Mouse (Mus musculus) neural tube, embryonic 15.5 days (tissue): Measurements from ENCODE around the gene Grik3. TPM values are rescaled to one million over a fixed set of nuclear protein-coding genes. Genes with fewer than 3 reads are reported as not detected.

Experiments used
- ATAC-seq: fragments of 200-750 bp; cut with Nextera tagmentation; 2 replicates; pipeline ENCODE4 v1.8.0; 2017; ENCODE audit warnings: mild to moderate bottlenecking, moderate TSS enrichment, moderate library complexity; ENCODE audit not compliant: low FRiP score
- H3K27ac ChIP-seq: fragments of 300-500 bp; sonication (generic); replicated peaks from 2 replicates; pipeline ENCODE4 v1.5.1; 2015; ENCODE audit warnings: mild to moderate bottlenecking, inconsistent platforms
- H3K27me3 ChIP-seq: fragments of 300-500 bp; sonication (generic); replicated peaks from 2 replicates; pipeline ENCODE4 v1.6.1; 2015; ENCODE audit warnings: inconsistent platforms
- H3K36me3 ChIP-seq: fragments of 300-500 bp; sonication (generic); 2 replicates; pipeline ENCODE4 v1.6.1; 2015; ENCODE audit warnings: inconsistent platforms
- H3K4me1 ChIP-seq: fragments of 300-500 bp; sonication (generic); 2 replicates; pipeline ENCODE4 v1.6.1; 2015; ENCODE audit warnings: inconsistent platforms
- H3K4me2 ChIP-seq: fragments of 300-500 bp; sonication (generic); 2 replicates; pipeline ENCODE4 v1.6.1; 2015; ENCODE audit warnings: inconsistent platforms, mild to moderate bottlenecking, moderate library complexity
- H3K4me3 ChIP-seq: fragments of 300-500 bp; sonication (generic); replicated peaks from 2 replicates; pipeline ENCODE4 v1.5.1; 2015; ENCODE audit warnings: mild to moderate bottlenecking, inconsistent platforms
- H3K9ac ChIP-seq: fragments of 300-500 bp; sonication (generic); replicated peaks from 2 replicates; pipeline ENCODE4 v1.6.1; 2015; ENCODE audit warnings: mild to moderate bottlenecking, inconsistent platforms
- H3K9me3 ChIP-seq: fragments of 300-500 bp; sonication (generic); replicated peaks from 2 replicates; pipeline ENCODE4 v1.6.1; 2016; ENCODE audit warnings: inconsistent platforms
- WGBS: fragments of 180-500 bp; shearing (Covaris S2); methylation state at CpG from one replicate; pipeline ENCODE4 v1.1.7; 2015; ENCODE audit warnings: mixed read lengths; 5-methylcytosine and 5-hydroxymethylcytosine counted together
- polyA plus RNA-seq: library from polyadenylated mRNA; unstranded; fragments of >200 nt; fragmentation: Nextera tagmentation; extraction: Ambion mirVana; gene quantifications from 2 replicates; pipeline ENCODE4 v1.2.1, GENCODE M21; 2015

Grik3 gene
- polyA plus RNA-seq, 1 experiment from 2014 or later, result 4.4 TPM

- H3K36me3 ChIP-seq, result peaks cover 20% of the 10 kb centered on the region
- ATAC-seq, result no peak
- H3K4me1 ChIP-seq, result 0 out of 2 replicates have a peak, but pooled peaks cover 3% of the 10 kb centered on the region
- WGBS, result 90% methylated on average over 9 of the region's 10 CpGs
- H3K27ac ChIP-seq, result no peak overlapping the region
- H3K27me3 ChIP-seq, result peaks cover 4% of the 10 kb centered on the region; the same call in 1 of the 2 replicates
- H3K9ac ChIP-seq, result no peak overlapping the region
- H3K4me2 ChIP-seq, result no peak overlapping the region
- H3K4me3 ChIP-seq, result no peak overlapping the region
- no peaks in the 10 kb centered on the region for H3K9me3 ChIP-seq
Observed at GRCm38 (mm10) chr4:125709716-125710115, 219.2 kb downstream of the Grik3 start.

- H3K4me1 ChIP-seq, result peaks cover 56% of the 10 kb centered on the region
- WGBS, result 17% methylated on average over 5 of the region's 6 CpGs
- no peak overlapping the region for H3K4me2 ChIP-seq
Observed at GRCm38 (mm10) chr4:125717881-125718280, 227.4 kb downstream of the Grik3 start.

GRCm38 (mm10) chr4:125718429-125719140 lies 228.1 kb downstream of the Grik3 start:
- 11% methylated on average over 18 of the region's 18 CpGs for WGBS
- H3K27ac ChIP-seq, result peak overlapping the region; percentile 79
- H3K4me3 ChIP-seq, result no peak overlapping the region

More at GRCm38 (mm10) chr4:125717881-125718280, 227.4 kb downstream of the Grik3 start:
- no peaks in the 10 kb centered on the region for H3K9me3 ChIP-seq
- no peaks in the 10 kb centered on the region for H3K27me3 ChIP-seq
- no peak overlapping the region for H3K9ac ChIP-seq
- no peak overlapping the region for H3K4me3 ChIP-seq
- no peaks in the 10 kb centered on the region for H3K36me3 ChIP-seq
- ATAC-seq, result no peak
- peak overlapping the region; percentile 79 for H3K27ac ChIP-seq

GRCm38 (mm10) chr4:125726241-125726640 lies 235.7 kb downstream of the Grik3 start:
- Histone ChIP-seq H3K4me2 (0 out of 2 replicates have a peak overlapping the region, but pooled peaks have one; percentile 15), H3K4me3 (no peak overlapping the region), H3K36me3 (no peaks in the 10 kb centered on the region), H3K27ac (no peak overlapping the region), H3K27me3 (peaks cover 31% of the 10 kb centered on the region), H3K4me1 (peaks cover 44% of the 10 kb centered on the region), H3K9ac (no peak overlapping the region), H3K9me3 (no peaks in the 10 kb centered on the region)
- ATAC-seq, result no peak
- WGBS, result 92% methylated on average over 1 of the region's 1 CpGs

More at GRCm38 (mm10) chr4:125718429-125719140, 228.1 kb downstream of the Grik3 start:
- peak overlapping the region; percentile 9 for H3K4me2 ChIP-seq
- no peaks in the 10 kb centered on the region for H3K9me3 ChIP-seq
- H3K27me3 ChIP-seq, result 0 out of 2 replicates have a peak, but pooled peaks cover under 1% of the 10 kb centered on the region
- no peak overlapping the region for H3K9ac ChIP-seq
- peaks cover 56% of the 10 kb centered on the region for H3K4me1 ChIP-seq
- ATAC-seq, result peak; percentile 54
- H3K36me3 ChIP-seq, result no peaks in the 10 kb centered on the region

- no peaks in the 10 kb centered on the region for H3K9me3 ChIP-seq
- H3K36me3 ChIP-seq, result no peaks in the 10 kb centered on the region
- H3K27ac ChIP-seq, result no peak overlapping the region
- H3K4me3 ChIP-seq, result no peak overlapping the region
- H3K9ac ChIP-seq, result no peak overlapping the region
- peak overlapping the region; percentile 15; the same call in 1 of the 2 replicates for H3K4me2 ChIP-seq
- WGBS, result 14% methylated on average over 10 of the region's 10 CpGs
- H3K27me3 ChIP-seq, result peaks cover 38% of the 10 kb centered on the region
- peaks cover 38% of the 10 kb centered on the region for H3K4me1 ChIP-seq
- ATAC-seq, result no peak
Observed at GRCm38 (mm10) chr4:125727030-125727429, 236.5 kb downstream of the Grik3 start.

- Histone ChIP-seq H3K36me3 (no peaks in the 10 kb centered on the region), H3K9ac (no peak overlapping the region; the same call in 1 of the 2 replicates), H3K27ac (peak overlapping the region; percentile 54; the same call in 1 of the 2 replicates), H3K4me2 (peak overlapping the region; percentile 51), H3K9me3 (no peaks in the 10 kb centered on the region), H3K4me1 (peaks cover 37% of the 10 kb centered on the region), H3K4me3 (no peak overlapping the region), H3K27me3 (peaks cover 40% of the 10 kb centered on the region)
- no peak for ATAC-seq
- 12% methylated on average over 4 of the region's 4 CpGs for WGBS
Observed at GRCm38 (mm10) chr4:125727626-125728025, 237.1 kb downstream of the Grik3 start.

GRCm38 (mm10) chr4:125728091-125728863 lies 237.8 kb downstream of the Grik3 start:
- ATAC-seq, result no peak
- Histone ChIP-seq H3K4me3 (no peak overlapping the region), H3K9ac (peak overlapping the region; percentile 14; the same call in 1 of the 2 replicates), H3K9me3 (no peaks in the 10 kb centered on the region), H3K27me3 (peaks cover 40% of the 10 kb centered on the region), H3K4me1 (peaks cover 37% of the 10 kb centered on the region), H3K27ac (peak overlapping the region; percentile 54), H3K4me2 (peak overlapping the region; percentile 51), H3K36me3 (no peaks in the 10 kb centered on the region)
- WGBS, result 9% methylated on average over 15 of the region's 15 CpGs

- WGBS, result 5% methylated on average over 38 of the region's 38 CpGs
- ATAC-seq, result peak; percentile 75
- Histone ChIP-seq H3K9me3 (no peaks in the 10 kb centered on the region), H3K36me3 (no peaks in the 10 kb centered on the region), H3K4me3 (peak overlapping the region; percentile 24), H3K9ac (peak overlapping the region; percentile 17; the same call in 1 of the 2 replicates), H3K27ac (peak overlapping the region; percentile 54), H3K4me2 (peak overlapping the region; percentile 51), H3K4me1 (peaks cover 37% of the 10 kb centered on the region), H3K27me3 (peaks cover 36% of the 10 kb centered on the region)
Observed at GRCm38 (mm10) chr4:125729305-125730220, 239.1 kb downstream of the Grik3 start.

- Histone ChIP-seq H3K9me3 (no peaks in the 10 kb centered on the region), H3K4me2 (no peak overlapping the region), H3K4me3 (no peak overlapping the region), H3K27ac (no peak overlapping the region), H3K36me3 (no peaks in the 10 kb centered on the region), H3K9ac (no peak overlapping the region), H3K27me3 (peaks cover 36% of the 10 kb centered on the region), H3K4me1 (peaks cover 37% of the 10 kb centered on the region)
- WGBS, result 87% methylated on average over 6 of the region's 6 CpGs
- no peak for ATAC-seq
Observed at GRCm38 (mm10) chr4:125730751-125731150, 240.3 kb downstream of the Grik3 start.

GRCm38 (mm10) chr4:125736783-125737182 lies 246.3 kb downstream of the Grik3 start:
- ATAC-seq, result no peak

GRCm38 (mm10) chr4:125738825-125739224 lies 248.3 kb downstream of the Grik3 start:
- no peak overlapping the region for H3K4me3 ChIP-seq
- H3K27me3 ChIP-seq, result no peaks in the 10 kb centered on the region; the same call in 1 of the 2 replicates
- no peak overlapping the region for H3K9ac ChIP-seq
- WGBS, result 77% methylated on average over 4 of the region's 4 CpGs
- ATAC-seq, result no peak
- H3K36me3 ChIP-seq, result no peaks in the 10 kb centered on the region
- no peak overlapping the region for H3K27ac ChIP-seq
- no peaks in the 10 kb centered on the region for H3K9me3 ChIP-seq
- no peaks in the 10 kb centered on the region for H3K4me1 ChIP-seq
- H3K4me2 ChIP-seq, result no peak overlapping the region

More at GRCm38 (mm10) chr4:125736783-125737182, 246.3 kb downstream of the Grik3 start:
- H3K27ac ChIP-seq, result no peak overlapping the region
- no peaks in the 10 kb centered on the region for H3K36me3 ChIP-seq
- H3K4me2 ChIP-seq, result no peak overlapping the region
- H3K4me1 ChIP-seq, result no peaks in the 10 kb centered on the region
- H3K4me3 ChIP-seq, result no peak overlapping the region
- H3K9ac ChIP-seq, result no peak overlapping the region
- peaks cover 4% of the 10 kb centered on the region; the same call in 1 of the 2 replicates for H3K27me3 ChIP-seq
- H3K9me3 ChIP-seq, result no peaks in the 10 kb centered on the region
- 72% methylated on average over 4 of the region's 4 CpGs for WGBS
